Mouse (Mus musculus): Measurements from ENCODE around the gene Dsn1.
A peak's percentile ranks its signal among the peaks of the same experiment; 100 is the strongest.

Dsn1 gene

GRCm38 (mm10) chr2:157006511-157007233, at the start of gene Dsn1:
Gene Dsn1 (minus strand): TSS chr2:157007154.
- peak; percentile 91 for DNase-seq (ENCODE audit: extremely low spot score)

GRCm38 (mm10) chr2:157055721-157056120, 48.8 kb upstream of the Dsn1 start:
- no peak for DNase-seq (ENCODE audit: extremely low spot score)

GRCm38 (mm10) chr2:157054816-157055215, 47.9 kb upstream of the Dsn1 start:
- no peak for DNase-seq (ENCODE audit: extremely low spot score)

- DNase-seq (ENCODE audit: extremely low spot score): no peak
Observed at GRCm38 (mm10) chr2:157054297-157054696, 47.3 kb upstream of the Dsn1 start.

GRCm38 (mm10) chr2:157053787-157054186, 46.8 kb upstream of the Dsn1 start:
- no peak for DNase-seq (ENCODE audit: extremely low spot score)

- no peak for DNase-seq (ENCODE audit: extremely low spot score)
Observed at GRCm38 (mm10) chr2:157053124-157053523, 46.2 kb upstream of the Dsn1 start.

GRCm38 (mm10) chr2:157052448-157052847, 45.5 kb upstream of the Dsn1 start:
- no peak for DNase-seq (ENCODE audit: extremely low spot score)

GRCm38 (mm10) chr2:157049831-157050243, 42.9 kb upstream of the Dsn1 start:
- no peak for DNase-seq (ENCODE audit: extremely low spot score)

- no peak for DNase-seq (ENCODE audit: extremely low spot score)
Observed at GRCm38 (mm10) chr2:157048395-157049181, 41.6 kb upstream of the Dsn1 start.

- no peak for DNase-seq (ENCODE audit: extremely low spot score)
Observed at GRCm38 (mm10) chr2:157046956-157047355, 40.0 kb upstream of the Dsn1 start.

GRCm38 (mm10) chr2:157045932-157046331, 39.0 kb upstream of the Dsn1 start:
- DNase-seq (ENCODE audit: extremely low spot score): no peak

- no peak for DNase-seq (ENCODE audit: extremely low spot score)
Observed at GRCm38 (mm10) chr2:157043987-157044386, 37.0 kb upstream of the Dsn1 start.

- DNase-seq (ENCODE audit: extremely low spot score): no peak
Observed at GRCm38 (mm10) chr2:157043556-157043955, 36.6 kb upstream of the Dsn1 start.

GRCm38 (mm10) chr2:157041421-157041820, 34.5 kb upstream of the Dsn1 start:
- no peak for DNase-seq (ENCODE audit: extremely low spot score)

- no peak for DNase-seq (ENCODE audit: extremely low spot score)
Observed at GRCm38 (mm10) chr2:157040649-157041046, 33.7 kb upstream of the Dsn1 start.

- DNase-seq (ENCODE audit: extremely low spot score): no peak
Observed at GRCm38 (mm10) chr2:157039900-157040648, 33.1 kb upstream of the Dsn1 start.

- DNase-seq (ENCODE audit: extremely low spot score): no peak
Observed at GRCm38 (mm10) chr2:157037303-157037702, 30.3 kb upstream of the Dsn1 start.

GRCm38 (mm10) chr2:157036400-157036799, 29.4 kb upstream of the Dsn1 start:
- no peak for DNase-seq (ENCODE audit: extremely low spot score)

- DNase-seq (ENCODE audit: extremely low spot score): no peak
Observed at GRCm38 (mm10) chr2:157035371-157035770, 28.4 kb upstream of the Dsn1 start.

GRCm38 (mm10) chr2:157030804-157031203, 23.9 kb upstream of the Dsn1 start:
- peak; percentile 72 for DNase-seq (ENCODE audit: extremely low spot score)

- DNase-seq (ENCODE audit: extremely low spot score): no peak
Observed at GRCm38 (mm10) chr2:157028261-157028660, 21.3 kb upstream of the Dsn1 start.

Measured in embryo, embryonic 9.5 days (tissue).